Mouse (Mus musculus): ENCODE results near the gene Fbh1. TPM values are rescaled to one million over a fixed set of nuclear protein-coding genes. Genes with fewer than 3 reads are reported as not detected.
A peak's percentile ranks its signal among the peaks of the same experiment; 100 is the strongest.
"Not testable (repeated sequence)": the region's sequence is repeated elsewhere in the genome, so short reads cannot be mapped to it uniquely, and the experiment has no call there.

Gene Fbh1
- polyA plus RNA-seq, 1 experiment: 26.0 TPM

- TF ChIP-seq POLR2A (IDR thresholded peaks at IDR 0.05; ENCODE audit: low read depth, low read length): no peak
- TF ChIP-seq CTCF (IDR thresholded peaks at IDR 0.05; ENCODE audit: extremely low read depth, insufficient read depth, insufficient read length, insufficient replicate concordance): no peak
- Histone ChIP-seq H3K27ac (ENCODE audit: insufficient read depth, low read length) (no peak overlapping the region), H3K36me3 (ENCODE audit: control insufficient read depth, insufficient read depth, low read length) (peaks cover 2% of the 10 kb centered on the region; the same call in 1 of the 2 replicates), H3K4me3 (ENCODE audit: extremely low read depth, insufficient read depth, insufficient read length) (no peak overlapping the region), H3K4me1 (ENCODE audit: control insufficient read depth, insufficient read depth, insufficient read length) (no peaks in the 10 kb centered on the region), H3K27me3 (ENCODE audit: control insufficient read depth, insufficient read depth, low read length) (no peaks in the 10 kb centered on the region)
- no peak for DNase-seq (ENCODE audit: low read depth in 1 of 2, low spot score in 2 of 2)
- 92% methylated on average over 5 of the region's 5 CpGs for WGBS
These were observed 49.8 kb downstream of the Fbh1 start for GRCm38 (mm10) chr2:11727574-11727973.

DNA sequence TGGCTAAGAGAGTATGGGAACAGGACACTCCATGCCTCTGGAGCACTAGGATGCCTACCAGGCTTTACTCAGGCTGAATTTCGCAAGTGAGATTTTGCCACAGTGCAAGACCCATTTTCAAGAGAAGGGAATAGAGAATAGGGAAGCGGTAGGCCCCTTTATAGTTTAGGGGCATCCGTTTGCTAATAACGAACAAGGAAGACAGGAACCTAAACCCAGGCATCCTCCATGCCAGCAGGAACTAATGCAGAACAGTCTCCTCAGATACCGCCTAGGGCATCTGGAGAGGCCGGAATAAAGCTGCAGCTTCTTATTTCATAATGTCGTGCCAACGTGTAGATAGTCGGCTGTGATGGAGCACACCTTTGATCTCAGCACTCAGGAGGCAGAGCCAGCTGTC is 54.8 kb downstream of the Fbh1 start:
- H3K4me3 ChIP-seq (ENCODE audit: extremely low read depth, insufficient read depth, insufficient read length): no peak overlapping the region
- no peaks in the 10 kb centered on the region for H3K4me1 ChIP-seq (ENCODE audit: control insufficient read depth, insufficient read depth, insufficient read length)
- TF ChIP-seq CTCF (IDR thresholded peaks at IDR 0.05; ENCODE audit: extremely low read depth, insufficient read depth, insufficient read length, insufficient replicate concordance) (no peak), POLR2A (IDR thresholded peaks at IDR 0.05; ENCODE audit: low read depth, low read length) (no peak)
- H3K27me3 ChIP-seq (ENCODE audit: control insufficient read depth, insufficient read depth, low read length): no peaks in the 10 kb centered on the region
- 0 out of 2 replicates have a peak, but pooled peaks cover 2% of the 10 kb centered on the region for H3K36me3 ChIP-seq (ENCODE audit: control insufficient read depth, insufficient read depth, low read length)
- 86% methylated on average over 9 of the region's 9 CpGs for WGBS
- no peak for DNase-seq (ENCODE audit: low read depth in 1 of 2, low spot score in 2 of 2)
- no peak overlapping the region for H3K27ac ChIP-seq (ENCODE audit: insufficient read depth, low read length)

DNA sequence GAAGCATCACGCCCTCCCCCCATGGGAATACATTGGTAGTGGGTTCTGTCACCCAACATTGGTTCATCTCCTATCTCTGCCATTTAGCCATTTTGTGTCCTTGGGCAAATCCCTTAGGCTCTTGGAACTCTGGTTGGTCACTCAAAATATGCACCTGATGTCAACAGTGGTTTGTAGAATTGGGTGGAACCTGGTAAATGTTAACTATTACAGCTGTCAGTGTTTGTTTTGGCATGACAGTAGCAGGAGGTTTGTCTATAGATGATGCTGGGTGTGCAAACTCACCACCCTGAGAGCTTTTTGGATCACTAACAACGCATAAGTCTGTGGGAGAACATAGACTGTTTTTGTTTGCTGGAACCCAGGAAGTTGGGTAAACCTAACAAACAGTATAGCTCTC is 58.8 kb downstream of the Fbh1 start:
- no peak for DNase-seq (ENCODE audit: low read depth in 1 of 2, low spot score in 2 of 2)
- Histone ChIP-seq H3K4me1 (ENCODE audit: control insufficient read depth, insufficient read depth, insufficient read length) (no peaks in the 10 kb centered on the region), H3K4me3 (ENCODE audit: extremely low read depth, insufficient read depth, insufficient read length) (no peak overlapping the region), H3K27ac (ENCODE audit: insufficient read depth, low read length) (no peak overlapping the region), H3K36me3 (ENCODE audit: control insufficient read depth, insufficient read depth, low read length) (0 out of 2 replicates have a peak, but pooled peaks cover 2% of the 10 kb centered on the region), H3K27me3 (ENCODE audit: control insufficient read depth, insufficient read depth, low read length) (no peaks in the 10 kb centered on the region)
- TF ChIP-seq POLR2A (IDR thresholded peaks at IDR 0.05; ENCODE audit: low read depth, low read length) (no peak), CTCF (IDR thresholded peaks at IDR 0.05; ENCODE audit: extremely low read depth, insufficient read depth, insufficient read length, insufficient replicate concordance) (no peak)
- 89% methylated on average over 2 of the region's 2 CpGs for WGBS

DNA sequence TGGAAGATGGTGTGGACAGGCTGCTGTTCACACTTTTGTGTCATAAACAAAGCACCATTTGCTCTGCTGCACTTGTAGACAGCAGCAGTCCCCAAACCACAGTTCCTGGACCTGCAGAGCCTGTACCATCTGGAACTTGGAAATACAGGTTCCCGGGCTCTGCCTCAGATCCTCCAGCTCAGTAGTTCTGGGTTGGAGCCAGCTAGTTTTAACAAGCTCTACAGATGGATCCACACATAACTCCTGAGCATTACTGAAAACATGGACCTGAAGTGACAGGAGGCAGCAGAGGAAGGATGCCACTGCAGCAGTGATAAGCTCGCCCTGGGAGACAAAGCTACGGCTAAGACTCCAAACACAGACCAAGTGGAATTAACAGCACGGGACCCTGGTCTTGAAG is 62.8 kb downstream of the Fbh1 start:
- TF ChIP-seq POLR2A (IDR thresholded peaks at IDR 0.05; ENCODE audit: low read depth, low read length) (no peak), CTCF (IDR thresholded peaks at IDR 0.05; ENCODE audit: extremely low read depth, insufficient read depth, insufficient read length, insufficient replicate concordance) (no peak)
- 91% methylated on average over 4 of the region's 4 CpGs for WGBS

DNA sequence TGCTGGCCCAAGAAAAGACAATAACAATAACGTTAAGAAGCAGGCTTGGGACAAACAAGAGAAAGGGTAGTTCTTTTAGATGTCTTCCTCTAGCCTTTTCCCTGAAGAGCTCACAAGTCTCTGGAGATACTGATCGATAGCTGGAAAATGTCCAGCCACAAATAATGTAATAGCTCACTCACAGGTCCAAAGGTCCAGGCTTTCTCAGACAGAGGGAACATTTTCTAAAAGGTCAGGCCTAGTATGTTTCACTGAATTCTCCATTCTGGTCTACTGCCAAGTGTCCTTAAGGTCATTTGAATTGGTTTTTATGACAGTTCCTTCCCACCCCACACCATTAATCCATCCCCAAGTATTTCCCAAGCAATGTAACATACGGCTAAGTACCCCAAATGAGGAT is 64.4 kb downstream of the Fbh1 start:
- Histone ChIP-seq H3K4me1 (ENCODE audit: control insufficient read depth, insufficient read depth, insufficient read length) (no peaks in the 10 kb centered on the region), H3K4me3 (ENCODE audit: extremely low read depth, insufficient read depth, insufficient read length) (no peak overlapping the region), H3K36me3 (ENCODE audit: control insufficient read depth, insufficient read depth, low read length) (no peaks in the 10 kb centered on the region), H3K27ac (ENCODE audit: insufficient read depth, low read length) (no peak overlapping the region), H3K27me3 (ENCODE audit: control insufficient read depth, insufficient read depth, low read length) (no peaks in the 10 kb centered on the region)
- DNase-seq (ENCODE audit: low read depth in 1 of 2, low spot score in 2 of 2): no peak
- no peak for TF ChIP-seq POLR2A (IDR thresholded peaks at IDR 0.05; ENCODE audit: low read depth, low read length)
- no peak for TF ChIP-seq CTCF (IDR thresholded peaks at IDR 0.05; ENCODE audit: extremely low read depth, insufficient read depth, insufficient read length, insufficient replicate concordance)
- 79% methylated on average over 3 of the region's 3 CpGs for WGBS

More for the DNA sequence above, 62.8 kb downstream of the Fbh1 start:
- Histone ChIP-seq H3K4me1 (ENCODE audit: control insufficient read depth, insufficient read depth, insufficient read length) (no peaks in the 10 kb centered on the region), H3K4me3 (ENCODE audit: extremely low read depth, insufficient read depth, insufficient read length) (no peak overlapping the region), H3K27ac (ENCODE audit: insufficient read depth, low read length) (no peak overlapping the region), H3K36me3 (ENCODE audit: control insufficient read depth, insufficient read depth, low read length) (no peaks in the 10 kb centered on the region), H3K27me3 (ENCODE audit: control insufficient read depth, insufficient read depth, low read length) (no peaks in the 10 kb centered on the region)
- DNase-seq (ENCODE audit: low read depth in 1 of 2, low spot score in 2 of 2): no peak

- no peak overlapping the region for H3K27ac ChIP-seq (ENCODE audit: insufficient read depth, low read length)
- no peaks in the 10 kb centered on the region for H3K4me1 ChIP-seq (ENCODE audit: control insufficient read depth, insufficient read depth, insufficient read length)
- no peaks in the 10 kb centered on the region for H3K27me3 ChIP-seq (ENCODE audit: control insufficient read depth, insufficient read depth, low read length)
- no peak for DNase-seq (ENCODE audit: low read depth in 1 of 2, low spot score in 2 of 2)
- 88% methylated on average over 6 of the region's 6 CpGs for WGBS
- TF ChIP-seq POLR2A (IDR thresholded peaks at IDR 0.05; ENCODE audit: low read depth, low read length): no peak
- no peak overlapping the region for H3K4me3 ChIP-seq (ENCODE audit: extremely low read depth, insufficient read depth, insufficient read length)
- no peaks in the 10 kb centered on the region for H3K36me3 ChIP-seq (ENCODE audit: control insufficient read depth, insufficient read depth, low read length)
These were observed 64.8 kb downstream of the Fbh1 start for GRCm38 (mm10) chr2:11712483-11712990.

GRCm38 (mm10) chr2:11710101-11710500 is 67.3 kb downstream of the Fbh1 start:
- not testable (repeated sequence) for H3K4me1 ChIP-seq (ENCODE audit: control insufficient read depth, insufficient read depth, insufficient read length); H3K27me3 ChIP-seq (ENCODE audit: control insufficient read depth, insufficient read depth, low read length); H3K36me3 ChIP-seq (ENCODE audit: control insufficient read depth, insufficient read depth, low read length); H3K4me3 ChIP-seq (ENCODE audit: extremely low read depth, insufficient read depth, insufficient read length); H3K27ac ChIP-seq (ENCODE audit: insufficient read depth, low read length)
- peak; percentile 11 to 39 for DNase-seq (ENCODE audit: low read depth in 1 of 2, low spot score in 2 of 2)
- WGBS: 45% methylated on average over 4 of the region's 4 CpGs
- peak; percentile 10; the same call in 1 of the 2 replicates for TF ChIP-seq CTCF (IDR thresholded peaks at IDR 0.05; ENCODE audit: extremely low read depth, insufficient read depth, insufficient read length, insufficient replicate concordance)
